Mouse (Mus musculus): Measurements from ENCODE around the gene Nkx2-2. TPM values are rescaled to one million over a fixed set of nuclear protein-coding genes. Genes with fewer than 3 reads are reported as not detected.
"Not testable (repeated sequence)": the region's sequence is repeated elsewhere in the genome, so short reads cannot be mapped to it uniquely, and the experiment has no call there.

Nkx2-2 gene
- polyA plus RNA-seq, 1 experiment from 2014 or later = 1.4 TPM

GRCm38 (mm10) chr2:147181926-147182708, 11.9 kb downstream of the Nkx2-2 start:
- peaks cover 29% of the 10 kb centered on the region for H3K4me1 ChIP-seq (replicated peaks; ENCODE audit: control insufficient read depth, insufficient read depth, low read length)
- H3K4me2 ChIP-seq (ENCODE audit: low read length) = no peak overlapping the region
- peaks cover 79% of the 10 kb centered on the region for H3K27me3 ChIP-seq (replicated peaks; ENCODE audit: control insufficient read depth, insufficient read depth, low read length)
- no peak overlapping the region for H3K27ac ChIP-seq (ENCODE audit: low read length)
- ATAC-seq = no peak
- no peak overlapping the region for H3K4me3 ChIP-seq (replicated peaks; ENCODE audit: low read length)
- H3K36me3 ChIP-seq (ENCODE audit: control insufficient read depth, insufficient read depth) = no peaks in the 10 kb centered on the region
- H3K9me3 ChIP-seq (ENCODE audit: control insufficient read depth, low read length) = no peaks in the 10 kb centered on the region
- WGBS = 19% methylated on average over 18 of the region's 18 CpGs
- H3K9ac ChIP-seq (replicated peaks; ENCODE audit: low read depth, low read length) = no peak overlapping the region

DNA sequence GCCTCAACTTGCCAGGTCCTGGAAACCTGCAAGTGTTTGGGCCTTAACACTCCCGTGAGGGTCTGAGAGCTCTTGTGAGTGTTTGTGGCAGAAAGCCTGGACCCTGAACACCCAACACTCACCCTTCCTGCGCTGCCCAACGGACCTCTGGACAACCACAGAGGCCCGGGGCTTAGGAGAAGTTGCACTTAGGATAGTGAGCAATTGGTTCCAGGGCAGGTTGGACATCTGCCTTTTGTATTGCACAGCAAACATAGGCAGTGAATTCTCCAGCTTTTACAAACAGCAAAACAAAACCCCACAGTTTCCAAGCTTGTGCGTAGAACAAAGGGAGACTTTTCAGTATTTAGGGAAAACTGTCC, 12.8 kb downstream of the Nkx2-2 start:
- no peaks in the 10 kb centered on the region for H3K36me3 ChIP-seq (ENCODE audit: control insufficient read depth, insufficient read depth)
- no peak overlapping the region for H3K4me3 ChIP-seq (replicated peaks; ENCODE audit: low read length)
- no peak overlapping the region for H3K9ac ChIP-seq (replicated peaks; ENCODE audit: low read depth, low read length)
- no peak overlapping the region for H3K27ac ChIP-seq (ENCODE audit: low read length)
- 6% methylated on average over 5 of the region's 5 CpGs for WGBS
- ATAC-seq = no peak
- H3K4me2 ChIP-seq (ENCODE audit: low read length) = no peak overlapping the region
- H3K9me3 ChIP-seq (ENCODE audit: control insufficient read depth, low read length) = no peaks in the 10 kb centered on the region
- peaks cover 78% of the 10 kb centered on the region for H3K27me3 ChIP-seq (replicated peaks; ENCODE audit: control insufficient read depth, insufficient read depth, low read length)
- peaks cover 28% of the 10 kb centered on the region for H3K4me1 ChIP-seq (replicated peaks; ENCODE audit: control insufficient read depth, insufficient read depth, low read length)

DNA sequence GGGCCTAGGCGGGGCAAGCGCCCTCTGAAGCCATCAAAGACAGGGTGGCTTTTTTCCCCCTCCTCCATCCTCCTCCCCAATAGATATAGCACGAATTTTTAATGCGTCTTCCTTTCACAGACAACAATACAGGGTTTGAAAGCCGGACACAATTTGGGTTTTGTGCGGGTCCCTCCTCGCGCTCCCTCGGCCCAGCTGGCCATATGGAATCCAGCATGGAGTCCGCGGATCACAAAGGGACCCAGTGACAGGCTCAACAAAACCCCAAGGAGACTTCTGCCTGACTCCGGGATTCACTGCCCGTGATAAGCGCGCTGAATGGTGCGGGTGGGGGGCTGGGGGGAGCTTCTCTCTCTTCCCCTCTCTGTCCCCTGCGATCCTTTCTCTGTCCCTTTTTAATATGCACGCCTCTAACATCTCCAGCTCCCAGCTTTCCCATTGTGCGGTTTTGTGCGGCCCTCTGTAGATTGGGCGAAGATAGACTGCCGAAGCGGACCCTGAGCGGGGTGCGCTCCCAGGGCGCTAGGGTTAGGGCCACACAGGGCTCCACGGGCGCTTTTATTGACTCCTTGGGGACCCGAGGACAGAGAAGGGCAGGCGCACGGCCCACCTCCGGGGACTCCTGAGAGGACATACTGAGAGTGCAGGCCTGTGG, 13.3 kb downstream of the Nkx2-2 start:
- Histone ChIP-seq H3K4me1 (replicated peaks; ENCODE audit: control insufficient read depth, insufficient read depth, low read length) (peaks cover 24% of the 10 kb centered on the region), H3K27me3 (replicated peaks; ENCODE audit: control insufficient read depth, insufficient read depth, low read length) (peaks cover 74% of the 10 kb centered on the region), H3K9ac (replicated peaks; ENCODE audit: low read depth, low read length) (no peak overlapping the region), H3K4me2 (ENCODE audit: low read length) (no peak overlapping the region), H3K36me3 (ENCODE audit: control insufficient read depth, insufficient read depth) (no peaks in the 10 kb centered on the region), H3K27ac (ENCODE audit: low read length) (no peak overlapping the region), H3K9me3 (ENCODE audit: control insufficient read depth, low read length) (no peaks in the 10 kb centered on the region), H3K4me3 (replicated peaks; ENCODE audit: low read length) (no peak overlapping the region)
- WGBS = 2% methylated on average over 32 of the region's 32 CpGs
- peak; percentile 4; the same call in 1 of the 2 replicates for ATAC-seq

DNA sequence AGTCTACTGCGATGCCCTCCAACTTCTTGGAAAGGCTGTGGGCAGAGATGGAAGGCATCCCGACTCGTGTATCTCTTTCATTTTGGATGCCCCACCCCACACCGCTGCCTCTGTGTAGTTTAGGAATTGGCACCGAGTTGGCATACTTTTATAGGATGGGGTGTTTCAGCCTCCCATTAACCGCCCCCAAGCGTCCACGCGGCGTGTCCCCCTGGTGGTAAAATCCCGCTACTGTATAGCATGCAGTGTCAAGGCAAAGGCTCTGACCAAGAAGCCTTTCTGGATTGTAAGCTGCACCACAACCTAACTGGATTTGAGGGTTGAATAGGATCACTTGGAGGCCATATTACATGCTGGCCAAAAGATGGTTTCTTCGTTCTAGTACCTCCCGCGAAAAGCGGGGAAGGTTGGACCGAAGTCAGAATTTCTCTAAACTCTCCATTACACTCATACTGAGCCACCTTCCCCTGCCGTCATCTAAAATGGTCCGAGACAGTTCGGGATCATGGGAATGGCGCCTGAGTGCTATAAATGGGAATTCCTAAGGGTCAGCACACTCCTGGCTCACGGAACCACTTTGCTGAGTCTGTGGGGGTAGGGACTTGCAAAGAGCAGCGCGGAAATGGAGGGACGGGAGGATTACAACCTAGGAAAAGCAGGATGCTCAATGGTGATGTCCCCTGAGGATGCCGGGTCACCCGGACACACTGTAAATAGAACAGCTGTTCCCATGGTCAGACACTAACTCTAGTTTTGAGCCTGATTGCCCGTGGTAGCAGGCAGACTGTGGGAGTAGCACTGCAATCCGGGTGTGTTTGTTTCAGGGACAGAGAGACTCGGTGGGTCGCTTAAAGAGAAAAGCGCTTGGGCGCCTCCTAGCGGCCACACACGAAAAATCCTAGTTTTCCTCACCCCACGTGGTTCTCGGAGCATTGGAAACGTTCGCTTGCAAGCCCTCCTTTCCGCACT, 15.7 kb downstream of the Nkx2-2 start:
- WGBS = under 1% methylated on average over 39 of the region's 39 CpGs
- no peaks in the 10 kb centered on the region for H3K36me3 ChIP-seq (ENCODE audit: control insufficient read depth, insufficient read depth)
- no peak overlapping the region for H3K27ac ChIP-seq (ENCODE audit: low read length)
- peaks cover 13% of the 10 kb centered on the region for H3K4me1 ChIP-seq (replicated peaks; ENCODE audit: control insufficient read depth, insufficient read depth, low read length)
- H3K9me3 ChIP-seq (ENCODE audit: control insufficient read depth, low read length) = no peaks in the 10 kb centered on the region
- peak overlapping the region; percentile 47 for H3K4me2 ChIP-seq (ENCODE audit: low read length)
- ATAC-seq = peak; percentile 74
- peaks cover 74% of the 10 kb centered on the region for H3K27me3 ChIP-seq (replicated peaks; ENCODE audit: control insufficient read depth, insufficient read depth, low read length)
- peak overlapping the region; percentile 25 for H3K4me3 ChIP-seq (replicated peaks; ENCODE audit: low read length)
- H3K9ac ChIP-seq (replicated peaks; ENCODE audit: low read depth, low read length) = no peak overlapping the region

- Histone ChIP-seq H3K4me3 (replicated peaks; ENCODE audit: low read length) (peak overlapping the region; percentile 25), H3K4me1 (replicated peaks; ENCODE audit: control insufficient read depth, insufficient read depth, low read length) (peaks cover 13% of the 10 kb centered on the region), H3K9me3 (ENCODE audit: control insufficient read depth, low read length) (no peaks in the 10 kb centered on the region), H3K27ac (ENCODE audit: low read length) (no peak overlapping the region), H3K36me3 (ENCODE audit: control insufficient read depth, insufficient read depth) (no peaks in the 10 kb centered on the region), H3K27me3 (replicated peaks; ENCODE audit: control insufficient read depth, insufficient read depth, low read length) (peaks cover 71% of the 10 kb centered on the region), H3K4me2 (ENCODE audit: low read length) (peak overlapping the region; percentile 47), H3K9ac (replicated peaks; ENCODE audit: low read depth, low read length) (no peak overlapping the region)
- 7% methylated on average over 10 of the region's 10 CpGs for WGBS
- ATAC-seq = 0 out of 2 replicates have a peak, but pooled peaks have one; percentile 35
Measured at GRCm38 (mm10) chr2:147177672-147178071, 16.4 kb downstream of the Nkx2-2 start.

DNA sequence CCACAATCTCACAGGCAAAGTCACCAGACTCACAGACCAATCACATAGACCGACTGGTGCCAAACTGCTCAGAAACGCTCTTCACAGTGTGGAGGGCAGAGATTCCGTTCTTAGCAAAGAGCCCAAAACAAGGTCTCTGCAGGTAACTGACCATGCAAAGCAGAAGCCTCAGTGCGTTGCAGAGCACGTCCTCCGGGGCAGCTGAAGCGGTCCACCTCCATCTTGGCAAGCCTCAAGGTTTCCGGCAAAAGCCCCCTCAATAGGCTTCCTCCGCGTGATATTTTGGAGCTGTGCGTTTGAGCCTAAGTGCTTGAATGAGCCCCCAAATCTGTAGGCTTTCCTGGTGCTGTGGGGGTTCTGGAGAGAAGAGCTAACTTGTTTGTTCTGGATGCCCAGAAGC, 18.7 kb downstream of the Nkx2-2 start:
- Histone ChIP-seq H3K36me3 (ENCODE audit: control insufficient read depth, insufficient read depth) (no peaks in the 10 kb centered on the region), H3K9ac (replicated peaks; ENCODE audit: low read depth, low read length) (no peak overlapping the region), H3K9me3 (ENCODE audit: control insufficient read depth, low read length) (no peaks in the 10 kb centered on the region), H3K27ac (ENCODE audit: low read length) (no peak overlapping the region), H3K4me1 (replicated peaks; ENCODE audit: control insufficient read depth, insufficient read depth, low read length) (peaks cover 9% of the 10 kb centered on the region), H3K4me3 (replicated peaks; ENCODE audit: low read length) (no peak overlapping the region), H3K4me2 (ENCODE audit: low read length) (no peak overlapping the region), H3K27me3 (replicated peaks; ENCODE audit: control insufficient read depth, insufficient read depth, low read length) (peaks cover 50% of the 10 kb centered on the region)
- WGBS = 82% methylated on average over 11 of the region's 11 CpGs
- ATAC-seq = no peak

DNA sequence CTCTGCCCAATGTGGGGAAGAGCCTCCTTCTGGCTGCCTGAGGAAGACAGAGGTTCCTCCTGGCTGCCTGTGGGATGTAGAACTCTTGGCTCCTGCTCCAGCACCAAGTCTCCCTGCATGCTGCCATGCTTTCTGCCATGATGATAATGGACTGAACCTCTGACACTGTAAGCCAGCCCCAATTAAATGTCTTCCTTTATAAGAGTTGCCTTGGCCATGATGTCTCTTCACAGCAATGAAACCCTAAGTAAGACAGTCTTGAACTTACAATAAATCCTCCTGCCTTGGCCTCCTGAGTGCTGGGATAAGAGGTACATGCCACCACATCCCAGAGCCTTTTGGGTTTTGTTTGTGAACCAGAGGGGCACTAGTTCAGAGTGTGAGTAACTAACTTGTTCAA, 20.3 kb downstream of the Nkx2-2 start:
- no peak for ATAC-seq
- Histone ChIP-seq H3K9me3 (ENCODE audit: control insufficient read depth, low read length) (no peaks in the 10 kb centered on the region), H3K27ac (ENCODE audit: low read length) (no peak overlapping the region), H3K4me3 (replicated peaks; ENCODE audit: low read length) (no peak overlapping the region), H3K36me3 (ENCODE audit: control insufficient read depth, insufficient read depth) (no peaks in the 10 kb centered on the region), H3K9ac (replicated peaks; ENCODE audit: low read depth, low read length) (no peak overlapping the region), H3K4me2 (ENCODE audit: low read length) (no peak overlapping the region), H3K4me1 (replicated peaks; ENCODE audit: control insufficient read depth, insufficient read depth, low read length) (peaks cover 9% of the 10 kb centered on the region), H3K27me3 (replicated peaks; ENCODE audit: control insufficient read depth, insufficient read depth, low read length) (peaks cover 37% of the 10 kb centered on the region)

- H3K9me3 ChIP-seq (ENCODE audit: control insufficient read depth, low read length); H3K4me2 ChIP-seq (ENCODE audit: low read length); H3K27ac ChIP-seq (ENCODE audit: low read length); H3K36me3 ChIP-seq (ENCODE audit: control insufficient read depth, insufficient read depth); ATAC-seq; H3K4me1 ChIP-seq (replicated peaks; ENCODE audit: control insufficient read depth, insufficient read depth, low read length); H3K4me3 ChIP-seq (replicated peaks; ENCODE audit: low read length); H3K9ac ChIP-seq (replicated peaks; ENCODE audit: low read depth, low read length): not testable (repeated sequence)
- WGBS = 82% methylated on average over 9 of the region's 9 CpGs
- H3K27me3 ChIP-seq (replicated peaks; ENCODE audit: control insufficient read depth, insufficient read depth, low read length) = peaks cover 15% of the 10 kb centered on the region
Measured at GRCm38 (mm10) chr2:147170538-147170937, 23.5 kb downstream of the Nkx2-2 start.

- H3K27ac ChIP-seq (ENCODE audit: low read length) = no peak overlapping the region
- no peaks in the 10 kb centered on the region for H3K36me3 ChIP-seq (ENCODE audit: control insufficient read depth, insufficient read depth)
- no peak overlapping the region for H3K4me2 ChIP-seq (ENCODE audit: low read length)
- no peaks in the 10 kb centered on the region for H3K4me1 ChIP-seq (replicated peaks; ENCODE audit: control insufficient read depth, insufficient read depth, low read length)
- ATAC-seq = no peak
- no peaks in the 10 kb centered on the region for H3K9me3 ChIP-seq (ENCODE audit: control insufficient read depth, low read length)
- WGBS = 93% methylated on average over 1 of the region's 1 CpGs
- H3K4me3 ChIP-seq (replicated peaks; ENCODE audit: low read length) = no peak overlapping the region
- no peaks in the 10 kb centered on the region for H3K27me3 ChIP-seq (replicated peaks; ENCODE audit: control insufficient read depth, insufficient read depth, low read length)
- no peak overlapping the region for H3K9ac ChIP-seq (replicated peaks; ENCODE audit: low read depth, low read length)
Measured at GRCm38 (mm10) chr2:147165863-147166262, 28.2 kb downstream of the Nkx2-2 start.
